Mouse (Mus musculus) limb, embryonic 11.5 days (tissue): ENCODE results near the gene Mrpl17. TPM values are rescaled to one million over a fixed set of nuclear protein-coding genes. Genes with fewer than 3 reads are reported as not detected.
A peak's percentile ranks its signal among the peaks of the same experiment; 100 is the strongest.

Experiments
- ATAC-seq: fragments of 200-750 bp; cut with Nextera tagmentation; 2 replicates; pipeline ENCODE4 v1.8.0; 2017; ENCODE audit warnings: low read depth; ENCODE audit not compliant: insufficient number of reproducible peaks, low FRiP score, low TSS enrichment
- DNase-seq: peaks from one replicate; pipeline ENCODE4 v3.0.0-alpha.2; 2015; ENCODE audit warnings: low spot score
- H3K27ac ChIP-seq: fragments of 300-500 bp; sonication (generic); replicated peaks from 2 replicates; pipeline ENCODE4 v1.5.1; 2014; ENCODE audit warnings: low read depth, mild to moderate bottlenecking, low read length
- H3K27me3 ChIP-seq: fragments of 300-500 bp; sonication (generic); 2 replicates; pipeline ENCODE4 v1.6.1; 2014; ENCODE audit warnings: mild to moderate bottlenecking, low read length, mixed read lengths; ENCODE audit not compliant: control insufficient read depth, insufficient read depth
- H3K36me3 ChIP-seq: fragments of 300-500 bp; sonication (generic); 2 replicates; pipeline ENCODE4 v1.6.1; 2014; ENCODE audit warnings: mild to moderate bottlenecking, low read length, moderate library complexity, mixed read lengths; ENCODE audit not compliant: control insufficient read depth, insufficient read depth
- H3K4me1 ChIP-seq: fragments of 300-500 bp; sonication (generic); 2 replicates; pipeline ENCODE4 v1.6.1; 2014; ENCODE audit warnings: low read length, mixed read lengths; ENCODE audit not compliant: control insufficient read depth, insufficient read depth
- H3K4me2 ChIP-seq: fragments of 300-500 bp; sonication (generic); 2 replicates; pipeline ENCODE4 v1.6.1; 2014; ENCODE audit warnings: low read depth, mild to moderate bottlenecking, moderate library complexity; ENCODE audit not compliant: severe bottlenecking
- H3K4me3 ChIP-seq: fragments of 300-500 bp; sonication (generic); 2 replicates; pipeline ENCODE4 v1.5.1; 2014; ENCODE audit warnings: low read depth, low read length
- H3K9ac ChIP-seq: fragments of 300-500 bp; sonication (generic); 2 replicates; pipeline ENCODE4 v1.6.1; 2014; ENCODE audit warnings: mild to moderate bottlenecking, low read length
- H3K9me3 ChIP-seq: fragments of 300-500 bp; sonication (generic); 2 replicates; pipeline ENCODE4 v1.6.1; 2016; ENCODE audit warnings: low read length; ENCODE audit not compliant: control insufficient read depth
- WGBS: fragments of 180-500 bp; shearing (Covaris S2); extraction: QIAGEN DNeasy Blood & Tissue Kit; methylation state at CpG from one replicate; pipeline ENCODE4 v1.1.7; 2014; 5-methylcytosine and 5-hydroxymethylcytosine counted together
- polyA plus RNA-seq: library from polyadenylated mRNA; unstranded; fragments of >200 nt; fragmentation: Nextera tagmentation; extraction: Ambion mirVana; gene quantifications from 2 replicates; pipeline ENCODE4 v1.2.1, GENCODE M21; 2014

The Mrpl17 gene
- polyA plus RNA-seq, 1 experiment from 2014 or later = 319 TPM

DNA sequence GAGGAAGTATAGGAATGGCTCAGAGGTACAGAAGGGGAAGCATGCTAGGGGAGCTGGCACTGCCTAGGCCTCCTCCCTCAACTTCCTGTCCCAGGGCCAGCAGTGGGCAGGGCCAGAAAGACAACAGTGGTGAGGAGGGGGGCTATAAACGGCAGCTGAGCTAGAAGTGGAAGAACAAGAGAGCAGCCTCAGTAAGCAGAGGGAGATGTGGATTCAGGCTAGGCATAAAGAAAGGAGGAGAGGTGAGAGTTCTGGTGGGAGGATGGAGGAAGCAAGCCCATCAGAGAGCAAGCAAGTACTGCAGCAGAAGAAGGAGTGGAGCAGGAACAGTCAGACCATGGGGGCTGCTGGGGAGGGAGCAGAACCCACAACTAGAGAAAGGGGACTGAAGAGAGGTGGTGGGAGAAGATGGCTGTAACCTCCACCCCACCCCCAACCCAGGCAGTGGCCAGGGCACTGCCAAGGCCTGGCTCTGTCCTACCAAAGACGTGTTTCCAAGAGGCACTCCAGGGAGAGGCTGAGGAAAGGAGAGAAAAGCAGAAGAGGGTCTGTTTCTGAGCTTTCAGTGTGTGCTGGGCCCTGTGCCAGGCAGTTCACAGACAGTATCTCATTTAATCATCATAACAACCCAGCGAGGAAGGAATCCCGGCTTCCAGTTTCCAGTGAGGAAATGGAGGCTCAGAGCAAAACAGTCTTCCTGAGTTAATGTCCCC is 32.2 kb downstream of the Mrpl17 start:
- H3K27me3 ChIP-seq = no peaks in the 10 kb centered on the region
- peak overlapping the region; percentile 93 for H3K27ac ChIP-seq
- H3K36me3 ChIP-seq = no peaks in the 10 kb centered on the region; the same call in 1 of the 2 replicates
- H3K4me1 ChIP-seq = peaks cover 21% of the 10 kb centered on the region
- DNase-seq (peak; percentile 32), ATAC-seq (peak; percentile 93)
- H3K4me3 ChIP-seq = peak overlapping the region; percentile 33
- 23% methylated on average over 4 of the region's 4 CpGs for WGBS
- peak overlapping the region; percentile 42 for H3K4me2 ChIP-seq
- H3K9me3 ChIP-seq = no peaks in the 10 kb centered on the region
- peak overlapping the region; percentile 44 for H3K9ac ChIP-seq

DNA sequence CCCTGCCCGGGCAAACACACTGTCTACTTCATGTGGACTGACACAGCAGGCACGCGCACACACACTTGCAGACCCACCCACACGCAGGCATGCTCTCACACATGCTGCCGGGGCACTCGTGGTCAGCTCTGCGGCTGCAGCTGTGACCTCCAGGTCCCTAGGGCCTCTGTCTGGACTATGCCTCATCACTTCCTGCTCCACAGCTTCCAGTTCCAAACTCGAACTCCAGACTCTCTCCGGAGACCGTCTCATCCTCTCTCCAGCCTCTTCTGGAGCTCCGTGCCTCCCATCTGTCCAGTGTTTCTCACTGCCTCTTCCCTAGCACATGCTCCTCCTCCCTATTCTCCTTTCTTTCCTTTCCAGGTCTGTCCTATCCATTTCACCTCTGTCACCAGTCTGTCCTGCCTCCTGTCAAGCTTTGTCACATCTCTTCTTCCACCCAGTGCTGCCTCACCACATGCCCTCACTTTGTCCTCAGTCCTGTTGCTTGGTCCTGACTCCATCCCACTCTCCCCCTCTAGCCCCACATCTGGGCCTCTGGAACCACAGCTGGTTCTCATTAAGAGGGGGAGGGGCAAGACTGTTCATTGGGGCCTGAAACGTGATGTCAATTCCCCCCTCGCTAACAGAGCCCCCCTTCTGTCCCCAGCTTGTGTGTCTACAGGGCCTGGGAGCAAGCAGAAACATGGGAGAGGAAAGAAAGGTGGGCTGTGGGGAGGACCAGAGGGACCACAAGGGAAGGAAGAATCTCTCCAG is 32.9 kb downstream of the Mrpl17 start:
- Histone ChIP-seq H3K9me3 (no peaks in the 10 kb centered on the region), H3K27me3 (no peaks in the 10 kb centered on the region), H3K36me3 (no peaks in the 10 kb centered on the region; the same call in 1 of the 2 replicates), H3K4me1 (peaks cover 19% of the 10 kb centered on the region), H3K4me2 (peak overlapping the region; percentile 42), H3K9ac (peak overlapping the region; percentile 56), H3K27ac (peak overlapping the region; percentile 93), H3K4me3 (peak overlapping the region; percentile 33)
- ATAC-seq (peak; percentile 96), DNase-seq (peak; percentile 94)
- 12% methylated on average over 13 of the region's 13 CpGs for WGBS

DNA sequence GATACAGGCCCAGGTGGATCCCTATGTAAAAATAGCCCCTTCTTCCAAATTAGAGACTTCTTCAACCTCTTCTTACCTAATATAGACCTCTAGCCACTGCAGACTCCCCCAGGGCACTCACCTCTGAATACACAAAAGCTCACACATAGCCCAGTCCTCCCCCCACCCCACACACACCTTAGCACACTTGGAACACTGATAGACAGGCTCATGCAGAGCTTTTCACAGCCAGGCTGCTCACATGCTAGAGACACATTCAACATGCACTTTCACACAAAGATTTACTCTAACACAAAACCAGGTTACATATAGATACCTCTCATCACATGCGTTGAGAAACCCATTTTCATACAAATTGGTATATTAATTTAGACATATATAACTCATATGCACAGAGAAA is 33.6 kb downstream of the Mrpl17 start:
- H3K4me2 ChIP-seq = peak overlapping the region; percentile 42
- H3K9ac ChIP-seq = no peak overlapping the region
- H3K9me3 ChIP-seq = no peaks in the 10 kb centered on the region
- peak overlapping the region; percentile 33; the same call in 1 of the 2 replicates for H3K4me3 ChIP-seq
- no peak for ATAC-seq
- 86% methylated on average over 1 of the region's 1 CpGs for WGBS
- H3K4me1 ChIP-seq = peaks cover 19% of the 10 kb centered on the region
- no peak for DNase-seq
- peaks cover 3% of the 10 kb centered on the region; the same call in 1 of the 2 replicates for H3K36me3 ChIP-seq
- peak overlapping the region; percentile 93; the same call in 1 of the 2 replicates for H3K27ac ChIP-seq
- H3K27me3 ChIP-seq = no peaks in the 10 kb centered on the region

DNA sequence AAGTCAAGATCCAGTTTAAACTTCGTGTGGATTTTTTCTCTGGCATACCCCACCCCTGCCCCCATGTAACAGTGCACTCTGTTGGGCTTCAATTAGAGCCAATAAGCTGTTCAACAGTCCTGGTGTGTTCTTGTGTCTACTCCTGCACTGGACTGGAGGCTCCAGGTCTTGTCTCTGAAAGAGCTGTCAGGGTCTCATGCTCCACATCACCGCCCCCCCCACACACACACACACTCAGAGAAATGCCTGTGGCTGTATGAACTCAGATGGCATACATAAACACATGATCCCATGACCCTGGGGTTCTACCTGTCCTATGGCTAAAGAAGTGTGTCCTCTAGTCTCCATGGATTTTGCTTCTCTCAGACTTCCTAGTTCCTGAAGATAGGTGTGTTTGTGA is 34.9 kb downstream of the Mrpl17 start:
- H3K4me1 ChIP-seq = peaks cover 19% of the 10 kb centered on the region
- no peak overlapping the region for H3K4me2 ChIP-seq
- no peak for DNase-seq

DNA sequence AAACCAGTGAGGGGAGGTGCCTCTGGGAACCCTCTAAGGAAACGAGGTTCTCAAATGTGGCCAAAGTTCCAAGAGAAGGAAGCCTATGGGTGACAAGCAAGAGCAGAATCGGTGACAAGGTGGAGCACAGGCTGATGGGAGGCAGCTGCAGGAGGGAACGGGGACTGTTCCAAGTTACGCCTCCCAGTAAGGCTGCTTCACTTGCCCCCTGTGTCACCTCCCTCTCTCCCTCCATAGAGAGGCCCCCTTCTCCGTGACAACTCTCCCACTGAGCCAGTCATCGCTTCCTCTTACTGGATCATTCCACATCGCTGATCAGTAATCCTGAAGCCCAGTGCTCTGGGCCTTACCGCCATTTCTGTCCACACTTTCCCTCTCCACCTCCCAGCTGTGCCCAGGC is 36.2 kb downstream of the Mrpl17 start:
- peaks cover 19% of the 10 kb centered on the region for H3K4me1 ChIP-seq
- whole genome bisulfite sequencing = 69% methylated on average over 8 of the region's 8 CpGs
- H3K4me3 ChIP-seq = no peak overlapping the region
- no peaks in the 10 kb centered on the region for H3K27me3 ChIP-seq
- H3K9me3 ChIP-seq = no peaks in the 10 kb centered on the region
- H3K4me2 ChIP-seq = no peak overlapping the region
- ATAC-seq (no peak), DNase-seq (no peak)
- no peak overlapping the region for H3K27ac ChIP-seq
- no peak overlapping the region for H3K9ac ChIP-seq
- H3K36me3 ChIP-seq = peaks cover 16% of the 10 kb centered on the region

More for the DNA sequence above, 34.9 kb downstream of the Mrpl17 start:
- Histone ChIP-seq H3K36me3 (peaks cover 11% of the 10 kb centered on the region; the same call in 1 of the 2 replicates), H3K9me3 (no peaks in the 10 kb centered on the region), H3K9ac (no peak overlapping the region), H3K4me3 (no peak overlapping the region), H3K27ac (no peak overlapping the region), H3K27me3 (no peaks in the 10 kb centered on the region)
- no peak for ATAC-seq
- 86% methylated on average over 2 of the region's 2 CpGs for WGBS

DNA sequence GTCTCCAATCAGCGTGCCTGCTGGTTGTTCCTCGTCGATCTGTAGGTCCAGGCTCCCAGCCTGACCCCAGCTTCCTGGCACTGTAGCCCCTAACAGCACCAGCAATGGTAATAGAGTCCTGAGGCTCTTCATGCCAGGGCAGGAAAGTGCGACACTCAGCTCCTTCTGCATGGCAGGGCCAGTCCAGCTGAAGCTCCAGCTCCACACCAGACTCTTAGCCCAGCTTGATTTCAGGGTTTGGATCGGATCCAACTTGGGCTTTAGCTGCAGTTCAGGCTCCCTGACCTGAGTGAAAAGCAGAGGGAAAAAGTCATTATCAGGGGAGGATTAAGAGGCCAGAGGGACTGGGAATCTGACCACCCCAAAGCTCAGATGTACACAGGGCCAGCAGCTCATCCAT is 37.9 kb downstream of the Mrpl17 start:
- peaks cover 16% of the 10 kb centered on the region for H3K36me3 ChIP-seq
- H3K4me2 ChIP-seq = no peak overlapping the region
- ATAC-seq (no peak), DNase-seq (no peak)
- 93% methylated on average over 5 of the region's 5 CpGs for WGBS
- no peak overlapping the region for H3K4me3 ChIP-seq
- H3K9ac ChIP-seq = no peak overlapping the region
- H3K9me3 ChIP-seq = no peaks in the 10 kb centered on the region
- peaks cover 18% of the 10 kb centered on the region for H3K4me1 ChIP-seq
- no peak overlapping the region for H3K27ac ChIP-seq
- H3K27me3 ChIP-seq = no peaks in the 10 kb centered on the region

DNA sequence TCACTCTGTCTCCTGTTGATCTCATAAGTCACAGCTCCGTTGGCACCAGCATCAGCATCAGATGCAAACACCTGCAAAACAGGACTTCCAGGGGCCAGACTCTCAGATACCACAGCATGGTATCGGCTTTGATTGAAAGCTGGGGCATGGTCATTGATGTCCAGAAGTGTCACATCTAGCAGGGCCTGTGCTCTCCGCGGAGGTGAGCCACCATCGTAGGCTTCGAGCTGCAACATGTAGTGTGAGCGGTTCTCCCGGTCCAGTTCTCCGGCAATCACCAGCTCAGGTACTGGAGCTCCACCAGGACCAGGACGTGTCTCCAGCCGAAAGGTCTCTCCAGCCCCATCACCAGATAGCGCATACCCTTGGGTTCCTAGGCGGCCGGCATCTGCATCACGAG is 38.6 kb downstream of the Mrpl17 start:
- no peak overlapping the region for H3K4me3 ChIP-seq
- 98% methylated on average over 15 of the region's 15 CpGs for WGBS
- no peak overlapping the region for H3K27ac ChIP-seq
- no peaks in the 10 kb centered on the region for H3K27me3 ChIP-seq
- no peak for ATAC-seq
- no peak for DNase-seq
- peaks cover 19% of the 10 kb centered on the region for H3K4me1 ChIP-seq
- H3K9me3 ChIP-seq = no peaks in the 10 kb centered on the region
- no peak overlapping the region for H3K9ac ChIP-seq
- H3K36me3 ChIP-seq = peaks cover 16% of the 10 kb centered on the region
- H3K4me2 ChIP-seq = no peak overlapping the region

DNA sequence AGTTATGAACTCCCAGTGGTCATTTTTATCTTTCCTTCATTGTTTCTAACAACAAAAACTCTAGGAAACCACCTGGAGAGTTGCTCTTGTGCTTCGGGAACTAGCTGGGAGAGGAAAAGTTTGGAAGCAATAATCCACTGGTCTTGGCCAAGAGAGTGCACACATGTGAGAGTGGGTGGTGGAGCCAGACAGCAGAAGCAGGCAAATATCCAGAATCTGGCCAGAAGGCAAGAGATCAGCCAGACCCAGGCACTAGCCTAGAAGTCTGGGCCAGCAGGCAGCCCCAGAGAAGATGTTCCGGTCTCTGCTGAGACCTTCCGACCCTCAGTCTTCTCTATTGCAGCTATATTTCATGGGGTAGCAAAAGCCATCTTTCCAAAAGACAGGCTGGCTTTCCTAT is 40.9 kb downstream of the Mrpl17 start:
- Histone ChIP-seq H3K9ac (no peak overlapping the region), H3K4me2 (no peak overlapping the region), H3K27me3 (no peaks in the 10 kb centered on the region), H3K4me3 (no peak overlapping the region), H3K9me3 (no peaks in the 10 kb centered on the region), H3K4me1 (peaks cover 14% of the 10 kb centered on the region; the same call in 1 of the 2 replicates), H3K27ac (no peak overlapping the region), H3K36me3 (peaks cover 22% of the 10 kb centered on the region)
- DNase-seq (no peak), ATAC-seq (no peak)
- 95% methylated on average over 3 of the region's 3 CpGs for WGBS
